Comparison of ENCODE assay signal across 7 mouse cellular contexts in genomic region chr14:27166751-27167150, GRCm38 (mm10). TPM values are rescaled to one million over a fixed set of nuclear protein-coding genes. Genes with fewer than 3 reads are reported as not detected.
A peak's percentile ranks its signal among the peaks of the same experiment; 100 is the strongest.
DNase-seq lines count a peak whose midpoint lies in the region; ATAC-seq lines count a peak whose summit lies in the region.

No protein-coding gene starts in this region.

- no peak for ATAC-seq in limb, embryonic 12.5 days (ENCODE audit: insufficient number of reproducible peaks, insufficient read depth, low FRiP score, low TSS enrichment, low read depth)

- no peak for DNase-seq in limb, embryonic 10.5 days (ENCODE audit: low spot score)
- DNase-seq in frontal cortex, adult 2 months (ENCODE audit: extremely low spot score in 1 of 2, low spot score in 1 of 2), result peak; percentile 15 to 67
- DNase-seq in layer of hippocampus, adult 18-20 months (ENCODE audit: low spot score in 2 of 2), result peak; percentile 24 to 58
- peak; percentile 50 for DNase-seq in right cerebral cortex, postnatal 14 days
- no peak for DNase-seq in thymus, postnatal 0 days (ENCODE audit: low spot score)
- DNase-seq in adrenal gland, adult 8-10 months, result no peak

- no peaks in the 10 kb centered on the region for H3K27me3 ChIP-seq in limb, embryonic 12.5 days
- no peaks in the 10 kb centered on the region for H3K27me3 ChIP-seq in limb, embryonic 10.5 days (ENCODE audit: low read depth, poor library complexity, severe bottlenecking)

- WGBS in limb, embryonic 12.5 days, result 63% methylated on average over 8 of the region's 8 CpGs
- 89% methylated on average over 8 of the region's 8 CpGs for WGBS in limb, embryonic 10.5 days

- no peak overlapping the region for H3K4me2 ChIP-seq in limb, embryonic 12.5 days

- peak overlapping the region; percentile 35; the same call in 1 of the 2 replicates for H3K27ac ChIP-seq in limb, embryonic 12.5 days
- no peak overlapping the region for H3K27ac ChIP-seq in limb, embryonic 10.5 days

- H3K4me1 ChIP-seq in limb, embryonic 12.5 days (replicated peaks), result peaks cover 14% of the 10 kb centered on the region
- peaks cover 19% of the 10 kb centered on the region for H3K4me1 ChIP-seq in limb, embryonic 10.5 days

- H3K9ac ChIP-seq in limb, embryonic 12.5 days (replicated peaks), result no peak overlapping the region

- H3K36me3 ChIP-seq in limb, embryonic 12.5 days, result no peaks in the 10 kb centered on the region
- no peaks in the 10 kb centered on the region for H3K36me3 ChIP-seq in limb, embryonic 10.5 days

- no peak overlapping the region for H3K4me3 ChIP-seq in limb, embryonic 12.5 days (replicated peaks)
- H3K4me3 ChIP-seq in limb, embryonic 10.5 days, result no peak overlapping the region

- H3K9me3 ChIP-seq in limb, embryonic 12.5 days, result no peaks in the 10 kb centered on the region
- H3K9me3 ChIP-seq in limb, embryonic 10.5 days (replicated peaks), result no peaks in the 10 kb centered on the region

RNA-seq across cellular contexts. Expression of gene Arhgef3, which starts 52.1 kb away (rescaled TPM):
- 26.6 and 27.4 TPM in 2 replicates for polyA plus RNA-seq in limb, embryonic 12.5 days (2016; fragmentation: Nextera tagmentation; extraction: Ambion mirVana)
- polyA plus RNA-seq in limb, embryonic 10.5 days (2016; fragmentation: Nextera tagmentation; extraction: Ambion mirVana), result 4.4 and 8.4 TPM in 2 replicates
- 38.6 and 40.2 TPM in 2 replicates for polyA plus RNA-seq in frontal cortex, adult 2 months (2012; rRNA removed)
- 10 to 100 TPM; 84.2 to 92.7 TPM for total RNA-seq in layer of hippocampus, adult 18-20 months (2021)
- polyA plus RNA-seq in thymus, postnatal 0 days (2015; fragmentation: Nextera tagmentation; extraction: Ambion mirVana), result 24.1 and 24.2 TPM in 2 replicates
- total RNA-seq in adrenal gland, adult 8-10 months (2022), result 10 to 100 TPM; 44.5 to 54.9 (median 53.3) TPM

Comparison
In these comparisons a context has a peak if more than half of its experiments do, and no peak if none do; other contexts are left out.
1. DNase-seq: peak in frontal cortex, adult 2 months (2 of 2), layer of hippocampus, adult 18-20 months (2 of 2) and right cerebral cortex, postnatal 14 days (single experiment); none in limb, embryonic 10.5 days (single experiment), thymus, postnatal 0 days (single experiment) and adrenal gland, adult 8-10 months (single experiment).